Mouse (Mus musculus) cerebellum, adult 9-10 months (tissue): Measurements from ENCODE around the gene Gbx2.

ENCODE experiments used
- DNase-seq: peaks from one replicate; pipeline ENCODE4 v3.0.0; 2022

Gene Gbx2

GRCm38 (mm10) chr1:89931120-89931519 lies at the start of gene Gbx2:
Gene Gbx2 (minus strand): TSS chr1:89931179.
- no peak for DNase-seq

- DNase-seq = no peak
Observed at GRCm38 (mm10) chr1:89977261-89977660, 46.3 kb upstream of the Gbx2 start.

- DNase-seq = no peak
Observed at GRCm38 (mm10) chr1:89976411-89976810, 45.4 kb upstream of the Gbx2 start.

GRCm38 (mm10) chr1:89974541-89974940 lies 43.6 kb upstream of the Gbx2 start:
- DNase-seq = no peak

- DNase-seq = no peak
Observed at GRCm38 (mm10) chr1:89971848-89972247, 40.9 kb upstream of the Gbx2 start.

GRCm38 (mm10) chr1:89969714-89970110 lies 38.7 kb upstream of the Gbx2 start:
- DNase-seq = no peak

GRCm38 (mm10) chr1:89969072-89969713 lies 38.2 kb upstream of the Gbx2 start:
- peak; percentile 18 for DNase-seq

GRCm38 (mm10) chr1:89968111-89968851 lies 37.3 kb upstream of the Gbx2 start:
- peak; percentile 64 for DNase-seq

- DNase-seq = peak; percentile 22
Observed at GRCm38 (mm10) chr1:89967585-89967984, 36.6 kb upstream of the Gbx2 start.

GRCm38 (mm10) chr1:89964426-89964825 lies 33.4 kb upstream of the Gbx2 start:
- DNase-seq = no peak

- no peak for DNase-seq
Observed at GRCm38 (mm10) chr1:89963296-89963695, 32.3 kb upstream of the Gbx2 start.

- no peak for DNase-seq
Observed at GRCm38 (mm10) chr1:89962092-89962491, 31.1 kb upstream of the Gbx2 start.

- DNase-seq = no peak
Observed at GRCm38 (mm10) chr1:89959393-89959792, 28.4 kb upstream of the Gbx2 start.

GRCm38 (mm10) chr1:89943202-89943601 lies 12.2 kb upstream of the Gbx2 start:
- DNase-seq = peak; percentile 82

GRCm38 (mm10) chr1:89942395-89942976 lies 11.5 kb upstream of the Gbx2 start:
- peak; percentile 31 for DNase-seq

GRCm38 (mm10) chr1:89941701-89942381 lies 10.9 kb upstream of the Gbx2 start:
- no peak for DNase-seq

- DNase-seq = no peak
Observed at GRCm38 (mm10) chr1:89940961-89941524, 10.1 kb upstream of the Gbx2 start.

- DNase-seq = peak; percentile 55
Observed at GRCm38 (mm10) chr1:89939981-89940726, 9.2 kb upstream of the Gbx2 start.

GRCm38 (mm10) chr1:89939596-89939960 lies 8.6 kb upstream of the Gbx2 start:
- DNase-seq = no peak

- DNase-seq = no peak
Observed at GRCm38 (mm10) chr1:89938884-89939595, 8.1 kb upstream of the Gbx2 start.

GRCm38 (mm10) chr1:89935493-89936348 lies 4.7 kb upstream of the Gbx2 start:
- DNase-seq = no peak
